Mouse (Mus musculus): Measurements from ENCODE around the gene Sorbs1. TPM values are rescaled to one million over a fixed set of nuclear protein-coding genes. Genes with fewer than 3 reads are reported as not detected.

The Sorbs1 gene
- polyA plus RNA-seq, 1 experiment from 2014 or later: 46.5 TPM

DNA sequence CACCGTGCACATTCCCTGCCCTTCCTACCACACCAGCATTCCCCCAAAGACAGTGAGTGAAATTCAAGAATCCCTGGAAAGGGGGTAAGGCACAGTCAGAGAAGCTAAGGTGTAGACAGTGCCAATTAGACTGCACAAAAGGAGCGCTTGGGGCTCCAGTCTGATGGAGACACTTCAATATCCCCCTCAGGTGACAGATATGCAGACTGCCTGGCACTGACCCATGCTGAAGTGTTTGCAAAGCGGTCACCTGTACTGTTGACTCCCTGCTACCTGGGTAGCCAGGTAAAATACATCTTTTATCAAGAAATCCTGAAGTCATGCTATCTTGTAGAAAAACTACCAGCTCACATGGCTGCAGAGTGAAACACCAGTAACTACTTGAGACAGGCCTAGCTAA, 54.8 kb downstream of the Sorbs1 start:
- 68% methylated on average over 3 of the region's 3 CpGs for WGBS
- DNase-seq (ENCODE audit: low spot score): no peak
- ATAC-seq (replicated peaks; ENCODE audit: low FRiP score, low read depth): no peak

DNA sequence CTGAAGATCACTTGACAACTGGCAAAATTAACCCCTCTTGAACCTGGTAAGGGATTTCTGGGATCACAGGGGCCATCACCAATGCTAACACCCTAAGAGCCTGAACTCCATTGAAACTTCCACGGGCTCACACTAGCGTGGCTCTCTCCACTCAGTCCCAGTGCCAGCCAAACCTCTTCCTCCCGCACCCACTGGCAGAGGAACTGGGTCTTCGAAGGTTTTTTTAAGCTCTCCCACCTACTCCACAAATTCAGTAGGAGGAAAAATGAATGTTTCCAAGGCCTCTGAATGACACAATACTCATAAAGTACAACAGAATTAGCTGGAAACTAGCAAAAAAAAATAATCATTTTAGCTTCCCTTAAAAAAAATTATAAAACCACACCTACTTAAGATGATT, 58.3 kb downstream of the Sorbs1 start:
- ATAC-seq (replicated peaks; ENCODE audit: low FRiP score, low read depth): no peak
- 93% methylated on average over 4 of the region's 4 CpGs for WGBS
- no peak overlapping the region for H3K4me3 ChIP-seq (replicated peaks; ENCODE audit: low read depth, low read length)
- no peaks in the 10 kb centered on the region; the same call in 1 of the 2 replicates for H3K4me1 ChIP-seq (replicated peaks; ENCODE audit: insufficient read depth, low read length)
- no peaks in the 10 kb centered on the region for H3K9me3 ChIP-seq (replicated peaks; ENCODE audit: low read length)
- H3K27me3 ChIP-seq (ENCODE audit: insufficient read depth, low read length): no peaks in the 10 kb centered on the region
- no peak overlapping the region for H3K9ac ChIP-seq (ENCODE audit: low read depth, low read length)
- H3K4me2 ChIP-seq (ENCODE audit: low read length): no peak overlapping the region
- H3K36me3 ChIP-seq (ENCODE audit: insufficient read depth, low read length): no peaks in the 10 kb centered on the region
- TF ChIP-seq CTCF (IDR thresholded peaks at IDR 0.05; ENCODE audit: low read depth): no peak
- no peak for DNase-seq (ENCODE audit: low spot score)
- H3K27ac ChIP-seq: no peak overlapping the region

More for the DNA sequence above, 54.8 kb downstream of the Sorbs1 start:
- TF ChIP-seq CTCF (IDR thresholded peaks at IDR 0.05; ENCODE audit: low read depth): no peak
- H3K4me2 ChIP-seq (ENCODE audit: low read length): no peak overlapping the region
- no peaks in the 10 kb centered on the region for H3K9me3 ChIP-seq (replicated peaks; ENCODE audit: low read length)
- H3K27ac ChIP-seq: no peak overlapping the region
- H3K9ac ChIP-seq (ENCODE audit: low read depth, low read length): no peak overlapping the region
- H3K36me3 ChIP-seq (ENCODE audit: insufficient read depth, low read length): no peaks in the 10 kb centered on the region
- H3K4me1 ChIP-seq (replicated peaks; ENCODE audit: insufficient read depth, low read length): no peaks in the 10 kb centered on the region; the same call in 1 of the 2 replicates
- no peak overlapping the region for H3K4me3 ChIP-seq (replicated peaks; ENCODE audit: low read depth, low read length)
- no peaks in the 10 kb centered on the region for H3K27me3 ChIP-seq (ENCODE audit: insufficient read depth, low read length)

DNA sequence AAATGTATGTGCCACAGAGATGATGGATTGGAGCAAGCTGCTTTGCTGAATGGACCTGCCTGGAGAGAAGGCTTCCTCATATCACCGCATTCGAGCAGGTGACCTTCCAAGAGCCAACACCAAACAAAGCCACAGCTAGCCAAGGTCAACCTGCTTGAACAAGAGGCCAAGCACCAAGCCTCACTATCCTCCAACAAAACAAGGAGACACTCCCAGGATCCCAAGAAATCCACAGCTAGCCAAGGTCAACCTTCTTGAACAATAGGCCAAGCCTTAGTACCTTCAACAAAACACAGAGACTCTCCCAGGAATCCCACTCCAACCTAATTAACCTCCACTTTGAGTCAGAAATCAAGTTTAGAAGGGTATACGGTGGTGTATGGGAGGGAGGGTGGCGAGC, 59.5 kb downstream of the Sorbs1 start:
- H3K9ac ChIP-seq (ENCODE audit: low read depth, low read length): no peak overlapping the region
- H3K27ac ChIP-seq: no peak overlapping the region
- H3K4me2 ChIP-seq (ENCODE audit: low read length): no peak overlapping the region
- DNase-seq (ENCODE audit: low spot score): no peak
- no peak overlapping the region for H3K4me3 ChIP-seq (replicated peaks; ENCODE audit: low read depth, low read length)
- no peaks in the 10 kb centered on the region; the same call in 1 of the 2 replicates for H3K4me1 ChIP-seq (replicated peaks; ENCODE audit: insufficient read depth, low read length)
- WGBS: 94% methylated on average over 4 of the region's 4 CpGs
- no peaks in the 10 kb centered on the region for H3K36me3 ChIP-seq (ENCODE audit: insufficient read depth, low read length)
- no peaks in the 10 kb centered on the region for H3K9me3 ChIP-seq (replicated peaks; ENCODE audit: low read length)
- no peak for TF ChIP-seq CTCF (IDR thresholded peaks at IDR 0.05; ENCODE audit: low read depth)
- ATAC-seq (replicated peaks; ENCODE audit: low FRiP score, low read depth): no peak
- no peaks in the 10 kb centered on the region for H3K27me3 ChIP-seq (ENCODE audit: insufficient read depth, low read length)

DNA sequence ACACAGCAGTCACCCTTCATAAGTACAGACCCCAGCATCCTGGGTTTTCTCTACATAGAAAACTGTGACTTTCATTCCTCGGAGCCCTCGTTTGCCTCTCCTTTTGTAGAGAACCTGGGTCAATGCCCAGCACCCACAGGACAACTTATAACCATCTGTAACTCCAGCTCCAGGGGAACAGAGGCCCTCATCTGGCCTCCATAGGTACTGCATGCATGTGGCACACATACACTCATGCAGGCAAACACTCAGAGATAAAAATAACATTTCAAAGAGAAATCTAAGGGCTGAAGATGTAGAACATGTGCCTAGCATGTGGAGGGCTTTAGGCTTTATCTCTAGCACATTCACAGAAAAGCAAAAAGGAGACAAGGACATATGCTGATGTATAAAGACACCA, 61.4 kb downstream of the Sorbs1 start:
- Histone ChIP-seq H3K36me3 (ENCODE audit: insufficient read depth, low read length) (no peaks in the 10 kb centered on the region), H3K27me3 (ENCODE audit: insufficient read depth, low read length) (no peaks in the 10 kb centered on the region), H3K9ac (ENCODE audit: low read depth, low read length) (no peak overlapping the region), H3K4me2 (ENCODE audit: low read length) (no peak overlapping the region), H3K27ac (no peak overlapping the region), H3K9me3 (replicated peaks; ENCODE audit: low read length) (no peaks in the 10 kb centered on the region), H3K4me1 (replicated peaks; ENCODE audit: insufficient read depth, low read length) (no peaks in the 10 kb centered on the region), H3K4me3 (replicated peaks; ENCODE audit: low read depth, low read length) (no peak overlapping the region)
- ATAC-seq (replicated peaks; ENCODE audit: low FRiP score, low read depth) (no peak), DNase-seq (ENCODE audit: low spot score) (no peak)
- no peak for TF ChIP-seq CTCF (IDR thresholded peaks at IDR 0.05; ENCODE audit: low read depth)
- WGBS: 96% methylated on average over 2 of the region's 2 CpGs

DNA sequence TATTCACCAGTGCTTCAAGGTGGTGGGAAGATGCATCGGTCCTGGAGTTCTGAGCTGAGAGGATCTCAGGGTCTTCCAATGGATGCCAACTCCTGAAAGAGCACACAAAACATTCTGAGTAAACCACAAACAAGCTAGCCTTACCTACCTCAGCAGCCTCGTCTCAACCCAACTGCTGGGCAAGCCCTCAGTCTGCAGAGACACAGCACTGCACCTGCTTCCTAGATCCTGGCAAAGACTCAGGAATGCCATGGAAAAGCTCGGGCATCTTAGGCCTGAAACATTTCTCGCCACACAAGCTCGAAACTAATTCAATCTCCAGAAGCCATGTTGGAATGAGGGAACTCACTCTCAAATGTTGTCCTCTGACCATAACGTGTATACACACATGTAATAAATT, 62.3 kb downstream of the Sorbs1 start:
- no peak overlapping the region for H3K4me2 ChIP-seq (ENCODE audit: low read length)
- H3K4me1 ChIP-seq (replicated peaks; ENCODE audit: insufficient read depth, low read length): no peaks in the 10 kb centered on the region
- H3K4me3 ChIP-seq (replicated peaks; ENCODE audit: low read depth, low read length): no peak overlapping the region
- 88% methylated on average over 6 of the region's 6 CpGs for WGBS
- no peaks in the 10 kb centered on the region for H3K27me3 ChIP-seq (ENCODE audit: insufficient read depth, low read length)
- DNase-seq (ENCODE audit: low spot score) (no peak), ATAC-seq (replicated peaks; ENCODE audit: low FRiP score, low read depth) (no peak)
- no peaks in the 10 kb centered on the region for H3K9me3 ChIP-seq (replicated peaks; ENCODE audit: low read length)
- TF ChIP-seq CTCF (IDR thresholded peaks at IDR 0.05; ENCODE audit: low read depth): no peak
- no peak overlapping the region for H3K9ac ChIP-seq (ENCODE audit: low read depth, low read length)
- H3K36me3 ChIP-seq (ENCODE audit: insufficient read depth, low read length): no peaks in the 10 kb centered on the region
- no peak overlapping the region for H3K27ac ChIP-seq

DNA sequence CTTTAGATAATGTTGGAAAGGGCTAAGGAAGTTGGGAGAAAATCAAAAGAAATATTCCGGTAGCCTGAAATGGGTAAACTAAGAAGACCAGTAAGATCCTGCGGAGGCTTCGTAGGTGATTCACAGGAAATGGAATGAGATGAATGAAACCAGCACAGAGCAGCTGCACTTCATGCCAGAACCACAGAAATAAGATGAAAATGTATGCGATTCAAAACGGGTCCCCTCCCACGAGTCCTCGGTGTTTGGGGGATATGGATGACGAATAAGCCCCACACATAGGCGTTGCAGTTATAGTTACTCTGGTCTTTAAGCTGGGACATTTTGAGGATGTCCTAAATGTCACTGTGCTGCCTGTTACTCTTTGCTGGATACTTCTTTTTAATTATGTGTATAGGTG, 67.1 kb downstream of the Sorbs1 start:
- DNase-seq (ENCODE audit: low spot score) (no peak), ATAC-seq (replicated peaks; ENCODE audit: low FRiP score, low read depth) (no peak)
- H3K27ac ChIP-seq: no peak overlapping the region
- H3K9ac ChIP-seq (ENCODE audit: low read depth, low read length): no peak overlapping the region
- no peak for TF ChIP-seq CTCF (IDR thresholded peaks at IDR 0.05; ENCODE audit: low read depth)
- no peaks in the 10 kb centered on the region for H3K4me1 ChIP-seq (replicated peaks; ENCODE audit: insufficient read depth, low read length)
- no peaks in the 10 kb centered on the region for H3K9me3 ChIP-seq (replicated peaks; ENCODE audit: low read length)
- H3K27me3 ChIP-seq (ENCODE audit: insufficient read depth, low read length): no peaks in the 10 kb centered on the region
- 92% methylated on average over 9 of the region's 9 CpGs for WGBS
- no peak overlapping the region for H3K4me2 ChIP-seq (ENCODE audit: low read length)
- no peak overlapping the region for H3K4me3 ChIP-seq (replicated peaks; ENCODE audit: low read depth, low read length)
- H3K36me3 ChIP-seq (ENCODE audit: insufficient read depth, low read length): no peaks in the 10 kb centered on the region

DNA sequence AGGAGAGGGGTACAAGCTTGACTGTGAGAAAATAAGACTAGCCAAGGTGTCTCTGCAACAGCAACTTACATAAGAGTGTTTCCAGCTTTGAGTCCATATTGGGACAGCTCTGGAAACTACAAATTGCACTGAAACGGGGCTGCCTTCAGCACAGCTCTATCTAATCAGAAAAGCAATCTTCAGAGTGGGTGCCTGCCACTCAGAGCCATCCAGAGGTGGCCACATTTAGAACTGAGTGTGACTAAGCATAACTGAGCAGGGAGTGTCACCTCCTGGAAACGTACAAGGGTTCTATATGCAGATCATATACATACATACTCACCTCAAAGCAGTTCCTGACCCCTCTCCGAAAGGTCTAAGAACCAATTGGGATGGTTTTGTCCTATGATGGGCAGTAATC, 71.2 kb downstream of the Sorbs1 start:
- H3K27ac ChIP-seq: no peak overlapping the region
- H3K36me3 ChIP-seq (ENCODE audit: insufficient read depth, low read length): no peaks in the 10 kb centered on the region
- no peak overlapping the region for H3K9ac ChIP-seq (ENCODE audit: low read depth, low read length)
- WGBS: 77% methylated on average over 3 of the region's 3 CpGs
- TF ChIP-seq CTCF (IDR thresholded peaks at IDR 0.05; ENCODE audit: low read depth): no peak
- no peaks in the 10 kb centered on the region for H3K27me3 ChIP-seq (ENCODE audit: insufficient read depth, low read length)
- no peaks in the 10 kb centered on the region for H3K4me1 ChIP-seq (replicated peaks; ENCODE audit: insufficient read depth, low read length)
- no peak overlapping the region for H3K4me3 ChIP-seq (replicated peaks; ENCODE audit: low read depth, low read length)
- no peaks in the 10 kb centered on the region for H3K9me3 ChIP-seq (replicated peaks; ENCODE audit: low read length)
- no peak for DNase-seq (ENCODE audit: low spot score)
- no peak overlapping the region for H3K4me2 ChIP-seq (ENCODE audit: low read length)
- ATAC-seq (replicated peaks; ENCODE audit: low FRiP score, low read depth): no peak
